Mouse (Mus musculus) spleen, adult 10 weeks (tissue): ENCODE results near the gene Ccdc7b. TPM values are rescaled to one million over a fixed set of nuclear protein-coding genes. Genes with fewer than 3 reads are reported as not detected.

ENCODE experiments used
- polyA plus RNA-seq: library from polyadenylated mRNA; stranded (reverse); fragments of 350-450 nt; fragmentation: Illumina TruSeq; extraction: RNeasy Lipid Tissue Mini Kit (QIAGEN cat#74804); gene quantifications from one replicate; pipeline ENCODE4 v1.2.3, GENCODE M21; 2015; ENCODE audit warnings: low replicate concordance; ENCODE audit not compliant: insufficient read depth

Gene Ccdc7b
- polyA plus RNA-seq, result not detected

GRCm38 (mm10) chr8:129066834-129067233, at the start of gene Ccdc7b:
Ccdc7b (plus strand) TSS chr8:129067134.

GRCm38 (mm10) chr8:129065417-129065816, 1.5 kb upstream of the Ccdc7b start, which contains the start of gene Ccdc7a:
Ccdc7a (minus strand) TSS chr8:129065517.

GRCm38 (mm10) chr8:129131561-129131960, 64.6 kb downstream of the Ccdc7b start, which contains the start of gene Gm10999:
Gm10999 (minus strand) TSS chr8:129131661.

Other genes with a start within 250 kb of the Ccdc7b start
- not detected for gene Ccdc7a, start 1.6 kb upstream of the Ccdc7b start, polyA plus RNA-seq
- gene Gm10999, start 64.5 kb downstream of the Ccdc7b start, polyA plus RNA-seq, result not detected
- 44.5 TPM for gene 2610044O15Rik8, start 167.3 kb downstream of the Ccdc7b start, polyA plus RNA-seq